Mouse (Mus musculus) G1E (cell line): ENCODE data around the gene Ms4a6c. TPM values are rescaled to one million over a fixed set of nuclear protein-coding genes. Genes with fewer than 3 reads are reported as not detected.

Source experiments
- ATAC-seq: 2 replicates; pipeline ENCODE4 v1.8.0; 2016; ENCODE audit warnings: mild to moderate bottlenecking; ENCODE audit not compliant: insufficient number of reproducible peaks, poor library complexity, low FRiP score, severe bottlenecking; ENCODE audit errors: extremely low read depth
- DNase-seq: peaks from one replicate; pipeline ENCODE4 v3.0.0; 2012; ENCODE audit warnings: low spot score
- H3K27me3 ChIP-seq: 2 replicates; pipeline ENCODE4 v1.6.1; 2012; ENCODE audit warnings: mild to moderate bottlenecking, low read length, inconsistent platforms; ENCODE audit not compliant: insufficient read depth
- H3K36me3 ChIP-seq: replicated peaks from 2 replicates; pipeline ENCODE3; 2012; ENCODE audit warnings: mild to moderate bottlenecking, inconsistent platforms
- H3K4me1 ChIP-seq: 2 replicates; pipeline ENCODE4 v1.6.1; 2012; ENCODE audit warnings: low read depth, low read length, inconsistent platforms, mixed read lengths; ENCODE audit not compliant: insufficient read depth
- H3K4me3 ChIP-seq: 2 replicates; pipeline ENCODE4 v1.5.1; 2012; ENCODE audit warnings: low read depth, mild to moderate bottlenecking, inconsistent platforms, low read length, moderate library complexity, mixed read lengths
- H3K9me3 ChIP-seq: replicated peaks from 2 replicates; pipeline ENCODE4 v1.6.1; 2012; ENCODE audit warnings: inconsistent platforms
- CTCF ChIP-seq: IDR thresholded peaks from 2 replicates; pipeline ENCODE4 v1.5.1; 2012; ENCODE audit warnings: low read depth, low read length, inconsistent platforms, mixed read lengths
- GATA1 ChIP-seq: IDR thresholded peaks from 2 replicates; pipeline ENCODE4 v1.6.1; 2012; ENCODE audit warnings: borderline replicate concordance, low read length, inconsistent platforms, mixed read lengths
- POLR2AphosphoS5 ChIP-seq: IDR thresholded peaks from 2 replicates; pipeline ENCODE4 v1.6.1; 2012; ENCODE audit warnings: low read depth, low read length, inconsistent platforms; ENCODE audit not compliant: insufficient replicate concordance
- polyA plus RNA-seq: library from polyadenylated mRNA; stranded (reverse); fragments of >175 nt; gene quantifications from 2 replicates; pipeline ENCODE4 v1.2.3, GENCODE M21; 2012
- total RNA-seq, 2 experiments: library from RNA; stranded (forward) in 1 of 2; stranded (reverse) in 1 of 2; fragments of 200-1000 nt in 1 of 2; fragments of >200 nt in 1 of 2; fragmentation: Nextera tagmentation in 1 of 2; gene quantifications; 2 replicates each; pipeline ENCODE4 v1.2.3; 2014 to 2017

Ms4a6c gene
- total and polyA plus RNA-seq, 3 experiments: 0.03 to 1.9 TPM; not detected in 1

- DNase-seq (no peak), ATAC-seq (no peak)
- Histone ChIP-seq H3K4me3 (no peak overlapping the region), H3K9me3 (no peaks in the 10 kb centered on the region), H3K4me1 (no peaks in the 10 kb centered on the region), H3K36me3 (no peaks in the 10 kb centered on the region), H3K27me3 (no peaks in the 10 kb centered on the region)
- TF ChIP-seq GATA1: no peak
- TF ChIP-seq POLR2AphosphoS5: no peak
- no peak for TF ChIP-seq CTCF
These were observed 51.0 kb downstream of the Ms4a6c start for GRCm38 (mm10) chr19:11520146-11520545.

Other genes with a start within 250 kb of the Ms4a6c start
- not detected in 2 replicates for gene Ms4a12, start 236.9 kb upstream of the Ms4a6c start, total RNA-seq (2014; fragmentation: Nextera tagmentation)
- 0.16 TPM in 1 of 2 replicates, not detected in the other for gene Ms4a12, start 236.9 kb upstream of the Ms4a6c start, total RNA-seq (2017)
- gene Ms4a12, start 236.9 kb upstream of the Ms4a6c start, polyA plus RNA-seq: not detected in 2 replicates
- not detected in 2 replicates for gene Ms4a1, start 203.1 kb upstream of the Ms4a6c start, total RNA-seq (2014; fragmentation: Nextera tagmentation)
- gene Ms4a1, start 203.1 kb upstream of the Ms4a6c start, total RNA-seq (2017): 0.06 and 0.22 TPM in 2 replicates
- gene Ms4a1, start 203.1 kb upstream of the Ms4a6c start, polyA plus RNA-seq: not detected in 2 replicates
- gene Ms4a5, start 185.5 kb upstream of the Ms4a6c start, total RNA-seq (2014; fragmentation: Nextera tagmentation): not detected in 2 replicates
- gene Ms4a5, start 185.5 kb upstream of the Ms4a6c start, total RNA-seq (2017): 0.23 and 0.38 TPM in 2 replicates
- not detected in 2 replicates for gene Ms4a5, start 185.5 kb upstream of the Ms4a6c start, polyA plus RNA-seq
- gene Ms4a14, start 154.9 kb upstream of the Ms4a6c start, total RNA-seq (2014; fragmentation: Nextera tagmentation): not detected in 2 replicates
- 0.05 and 0.06 TPM in 2 replicates for gene Ms4a14, start 154.9 kb upstream of the Ms4a6c start, total RNA-seq (2017)
- gene Ms4a14, start 154.9 kb upstream of the Ms4a6c start, polyA plus RNA-seq: not detected in 2 replicates
- gene Ms4a7, start 133.2 kb upstream of the Ms4a6c start, total RNA-seq (2014; fragmentation: Nextera tagmentation): not detected in 2 replicates
- 0.05 and 0.12 TPM in 2 replicates for gene Ms4a7, start 133.2 kb upstream of the Ms4a6c start, total RNA-seq (2017)
- not detected in 2 replicates for gene Ms4a7, start 133.2 kb upstream of the Ms4a6c start, polyA plus RNA-seq
- not detected in 2 replicates for gene Ms4a4a, start 93.8 kb upstream of the Ms4a6c start, total RNA-seq (2014; fragmentation: Nextera tagmentation)
- not detected in 2 replicates for gene Ms4a4a, start 93.8 kb upstream of the Ms4a6c start, total RNA-seq (2017)
- gene Ms4a4a, start 93.8 kb upstream of the Ms4a6c start, polyA plus RNA-seq: not detected in 2 replicates
- gene Ms4a4c, start 64.6 kb upstream of the Ms4a6c start, total RNA-seq (2014; fragmentation: Nextera tagmentation): not detected in 2 replicates
- not detected in 2 replicates for gene Ms4a4c, start 64.6 kb upstream of the Ms4a6c start, total RNA-seq (2017)
- gene Ms4a4c, start 64.6 kb upstream of the Ms4a6c start, polyA plus RNA-seq: not detected in 2 replicates
- not detected in 2 replicates for gene Ms4a4b, start 25.8 kb upstream of the Ms4a6c start, total RNA-seq (2014; fragmentation: Nextera tagmentation)
- gene Ms4a4b, start 25.8 kb upstream of the Ms4a6c start, total RNA-seq (2017): 0.06 and 0.27 TPM in 2 replicates
- gene Ms4a4b, start 25.8 kb upstream of the Ms4a6c start, polyA plus RNA-seq: not detected in 2 replicates
- gene Gm8369, start 16.6 kb downstream of the Ms4a6c start, total RNA-seq (2014; fragmentation: Nextera tagmentation): 1.4 and 2.1 TPM in 2 replicates
- 0.87 and 0.98 TPM in 2 replicates for gene Gm8369, start 16.6 kb downstream of the Ms4a6c start, total RNA-seq (2017)
- gene Gm8369, start 16.6 kb downstream of the Ms4a6c start, polyA plus RNA-seq: not detected in 2 replicates
- gene Ms4a6b, start 47.1 kb downstream of the Ms4a6c start, total RNA-seq (2014; fragmentation: Nextera tagmentation): 0.23 TPM in 1 of 2 replicates, not detected in the other
- gene Ms4a6b, start 47.1 kb downstream of the Ms4a6c start, total RNA-seq (2017): 2.5 and 3.1 TPM in 2 replicates
- 0.21 TPM in 1 of 2 replicates, not detected in the other for gene Ms4a6b, start 47.1 kb downstream of the Ms4a6c start, polyA plus RNA-seq
- not detected in 2 replicates for gene Ms4a4d, start 67.4 kb downstream of the Ms4a6c start, total RNA-seq (2014; fragmentation: Nextera tagmentation)
- gene Ms4a4d, start 67.4 kb downstream of the Ms4a6c start, total RNA-seq (2017): 0.16 TPM in 1 of 2 replicates, not detected in the other
- not detected in 2 replicates for gene Ms4a4d, start 67.4 kb downstream of the Ms4a6c start, polyA plus RNA-seq
- gene Ms4a6d, start 135.5 kb downstream of the Ms4a6c start, total RNA-seq (2014; fragmentation: Nextera tagmentation): 1.4 TPM in 1 of 2 replicates, not detected in the other
- 2.2 and 3.1 TPM in 2 replicates for gene Ms4a6d, start 135.5 kb downstream of the Ms4a6c start, total RNA-seq (2017)
- gene Ms4a6d, start 135.5 kb downstream of the Ms4a6c start, polyA plus RNA-seq: 0.05 TPM in 1 of 2 replicates, not detected in the other
- gene Ms4a2, start 154.4 kb downstream of the Ms4a6c start, total RNA-seq (2014; fragmentation: Nextera tagmentation): 1.3 and 1.4 TPM in 2 replicates
- gene Ms4a2, start 154.4 kb downstream of the Ms4a6c start, total RNA-seq (2017): 19.1 and 20.6 TPM in 2 replicates
- 0.03 TPM in 1 of 2 replicates, not detected in the other for gene Ms4a2, start 154.4 kb downstream of the Ms4a6c start, polyA plus RNA-seq
- not detected in 2 replicates for gene Ms4a3, start 171.5 kb downstream of the Ms4a6c start, total RNA-seq (2014; fragmentation: Nextera tagmentation)
- gene Ms4a3, start 171.5 kb downstream of the Ms4a6c start, total RNA-seq (2017): 0.35 TPM in 1 of 2 replicates, not detected in the other
- not detected in 2 replicates for gene Ms4a3, start 171.5 kb downstream of the Ms4a6c start, polyA plus RNA-seq
- not detected in 2 replicates for gene Oosp2, start 191.2 kb downstream of the Ms4a6c start, total RNA-seq (2014; fragmentation: Nextera tagmentation)
- gene Oosp2, start 191.2 kb downstream of the Ms4a6c start, total RNA-seq (2017): not detected in 2 replicates
- not detected in 2 replicates for gene Oosp2, start 191.2 kb downstream of the Ms4a6c start, polyA plus RNA-seq
- not detected in 2 replicates for gene Oosp1, start 221.8 kb downstream of the Ms4a6c start, total RNA-seq (2014; fragmentation: Nextera tagmentation)
- gene Oosp1, start 221.8 kb downstream of the Ms4a6c start, total RNA-seq (2017): 0.11 TPM in 1 of 2 replicates, not detected in the other
- gene Oosp1, start 221.8 kb downstream of the Ms4a6c start, polyA plus RNA-seq: not detected in 2 replicates
- not detected in 2 replicates for gene Oosp3, start 227.7 kb downstream of the Ms4a6c start, total RNA-seq (2014; fragmentation: Nextera tagmentation)
- gene Oosp3, start 227.7 kb downstream of the Ms4a6c start, total RNA-seq (2017): not detected in 2 replicates
- not detected in 2 replicates for gene Oosp3, start 227.7 kb downstream of the Ms4a6c start, polyA plus RNA-seq